Mouse (Mus musculus): Measurements from ENCODE around the gene Rbm20. TPM values are rescaled to one million over a fixed set of nuclear protein-coding genes. Genes with fewer than 3 reads are reported as not detected.

Rbm20 gene
- polyA plus RNA-seq, 1 experiment from 2014 or later, result 1.4 TPM

DNA sequence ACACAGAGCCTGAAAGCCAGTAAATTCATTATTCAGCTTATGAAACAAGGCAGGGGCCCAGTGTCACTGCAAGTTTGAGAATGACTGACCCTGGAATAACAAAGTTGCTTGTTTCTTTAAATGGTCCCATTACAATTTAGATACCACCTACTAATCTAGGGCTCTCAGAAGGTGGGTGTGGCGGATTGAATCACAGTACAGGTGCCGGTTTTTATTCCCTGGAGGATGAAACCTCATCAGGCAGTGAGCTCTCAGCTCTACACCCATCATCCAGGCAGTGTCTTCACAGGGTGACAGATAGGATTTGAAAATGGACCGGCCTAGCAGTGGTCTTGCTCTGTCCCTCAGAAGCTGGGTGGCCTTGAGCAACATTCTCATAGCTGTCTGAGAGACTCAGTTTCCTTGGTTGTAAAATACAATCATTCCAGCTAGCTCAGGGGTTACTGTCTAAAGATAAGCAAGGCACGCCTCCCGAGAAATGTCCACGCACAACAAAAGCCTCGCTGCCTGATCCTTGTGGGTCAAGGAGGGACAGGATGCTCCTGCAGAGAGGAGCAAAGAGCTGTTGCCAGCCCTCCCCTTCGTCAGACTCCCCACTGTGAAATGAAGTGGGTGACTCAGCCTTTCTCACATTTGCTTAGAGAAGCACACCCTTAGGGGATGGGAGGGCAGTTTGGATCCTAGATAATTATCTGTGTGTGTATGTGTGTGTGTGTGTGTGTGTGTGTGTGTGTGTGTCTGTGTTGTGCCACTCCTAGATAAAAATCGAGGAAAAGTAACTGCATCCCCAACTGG lies 2.8 kb upstream of the Rbm20 start:
- Histone ChIP-seq H3K4me2 (replicated peaks) (no peak overlapping the region), H3K4me1 (replicated peaks) (peaks cover 30% of the 10 kb centered on the region), H3K4me3 (replicated peaks) (no peak overlapping the region), H3K9ac (replicated peaks) (no peak overlapping the region), H3K27me3 (peaks cover 77% of the 10 kb centered on the region), H3K27ac (no peak overlapping the region), H3K9me3 (no peaks in the 10 kb centered on the region), H3K36me3 (no peaks in the 10 kb centered on the region)
- no peak for ATAC-seq
- 35% methylated on average over 9 of the region's 9 CpGs for WGBS

DNA sequence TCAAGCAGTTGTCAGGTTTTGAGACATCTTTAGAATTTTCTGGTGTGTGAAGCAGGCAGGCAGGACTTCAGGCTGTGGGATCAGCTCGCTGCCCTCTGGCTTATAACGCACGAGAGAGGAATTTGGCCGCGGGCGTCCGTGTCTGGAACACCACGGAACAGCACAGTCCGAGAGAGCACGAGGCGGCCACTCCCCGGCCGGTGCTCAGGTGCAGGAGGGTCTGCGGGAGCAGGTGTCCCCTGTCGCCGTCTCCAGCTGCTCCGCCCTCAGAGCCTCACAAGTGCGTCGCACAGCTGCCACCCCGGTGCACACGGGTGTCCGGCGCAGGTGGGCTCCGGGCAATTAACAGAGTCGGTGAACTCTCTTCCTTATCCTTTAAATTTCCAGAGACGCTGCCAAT lies 878 bp upstream of the Rbm20 start:
- Histone ChIP-seq H3K4me1 (replicated peaks) (peaks cover 18% of the 10 kb centered on the region), H3K4me3 (replicated peaks) (peak overlapping the region; percentile 69), H3K36me3 (no peaks in the 10 kb centered on the region), H3K9ac (replicated peaks) (peak overlapping the region; percentile 76; the same call in 1 of the 2 replicates), H3K27me3 (peaks cover 80% of the 10 kb centered on the region), H3K9me3 (no peaks in the 10 kb centered on the region), H3K27ac (no peak overlapping the region), H3K4me2 (replicated peaks) (peak overlapping the region; percentile 100)
- WGBS, result under 1% methylated on average over 26 of the region's 26 CpGs
- peak; percentile 74; the same call in 1 of the 2 replicates for ATAC-seq

DNA sequence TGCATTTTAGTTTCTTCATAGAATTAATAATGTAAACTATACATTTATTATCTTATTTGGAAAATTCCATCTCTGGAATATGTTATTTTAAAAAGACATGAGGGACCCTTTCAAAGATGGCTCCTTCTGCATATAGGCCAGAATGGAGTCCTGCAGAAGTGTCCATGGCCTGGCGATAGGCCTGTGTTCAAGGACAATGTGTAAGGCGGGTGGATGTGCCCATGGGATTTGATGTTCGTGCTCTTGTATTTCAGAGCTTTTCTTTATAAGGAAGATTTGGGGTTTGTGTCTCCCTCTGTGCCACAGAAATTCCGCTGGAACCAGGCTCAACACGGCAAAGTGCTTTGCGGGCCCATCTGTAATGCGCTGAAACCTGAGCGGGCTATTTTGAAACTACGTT lies 2.1 kb downstream of the Rbm20 start:
- H3K27ac ChIP-seq, result no peak overlapping the region
- WGBS, result 94% methylated on average over 9 of the region's 9 CpGs
- ATAC-seq, result no peak
- H3K4me3 ChIP-seq (replicated peaks), result no peak overlapping the region
- no peaks in the 10 kb centered on the region for H3K36me3 ChIP-seq
- H3K4me2 ChIP-seq (replicated peaks), result no peak overlapping the region
- peaks cover 65% of the 10 kb centered on the region for H3K27me3 ChIP-seq
- H3K4me1 ChIP-seq (replicated peaks), result peaks cover 21% of the 10 kb centered on the region
- no peak overlapping the region for H3K9ac ChIP-seq (replicated peaks)
- H3K9me3 ChIP-seq, result no peaks in the 10 kb centered on the region

DNA sequence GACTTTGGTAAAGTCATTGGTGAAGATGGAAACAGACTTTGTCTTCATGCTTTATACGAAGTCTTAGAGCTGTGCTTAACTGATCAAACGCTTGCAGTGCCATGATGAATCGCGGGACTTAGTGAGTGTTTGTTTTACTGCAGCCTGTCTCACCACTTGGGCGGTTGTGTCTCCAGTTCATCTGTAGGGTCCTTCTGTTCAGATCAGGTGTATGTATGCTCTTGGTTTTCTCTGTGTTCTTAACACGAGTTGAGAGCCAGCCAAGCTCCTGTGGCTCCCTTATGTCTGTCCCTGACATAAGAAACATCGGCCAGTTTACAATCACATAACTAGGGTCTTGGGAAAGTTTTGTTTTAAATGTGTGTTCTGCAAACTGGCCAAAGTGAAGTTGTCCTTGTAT lies 2.9 kb downstream of the Rbm20 start:
- Histone ChIP-seq H3K4me1 (replicated peaks) (peaks cover 21% of the 10 kb centered on the region), H3K4me2 (replicated peaks) (no peak overlapping the region), H3K36me3 (no peaks in the 10 kb centered on the region), H3K9ac (replicated peaks) (no peak overlapping the region), H3K27ac (no peak overlapping the region), H3K27me3 (peaks cover 57% of the 10 kb centered on the region), H3K9me3 (no peaks in the 10 kb centered on the region), H3K4me3 (replicated peaks) (no peak overlapping the region)
- ATAC-seq, result no peak
- 83% methylated on average over 7 of the region's 7 CpGs for WGBS

DNA sequence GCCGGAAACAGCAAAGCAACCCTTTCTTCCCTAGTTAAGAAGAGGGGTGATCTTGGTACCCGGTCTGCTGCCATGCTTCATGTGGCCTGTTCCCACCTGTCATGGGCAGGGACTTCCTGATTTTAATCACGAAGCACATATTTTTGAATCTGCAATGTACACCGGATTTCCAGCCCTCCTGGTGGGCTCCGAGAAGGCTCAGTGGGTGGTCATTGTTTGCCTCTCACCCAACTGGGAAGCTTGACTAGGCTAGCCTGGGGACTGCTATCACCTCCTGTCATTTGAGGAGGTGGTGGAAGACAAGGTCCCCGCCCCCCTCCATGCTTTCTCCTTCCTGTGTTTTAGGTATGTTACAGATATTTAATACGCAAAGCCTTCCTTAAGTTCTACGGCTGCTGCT lies 5.3 kb downstream of the Rbm20 start:
- ATAC-seq, result no peak
- 42% methylated on average over 8 of the region's 8 CpGs for WGBS
- Histone ChIP-seq H3K9me3 (no peaks in the 10 kb centered on the region), H3K36me3 (no peaks in the 10 kb centered on the region), H3K4me1 (replicated peaks) (peaks cover 6% of the 10 kb centered on the region), H3K27ac (no peak overlapping the region), H3K9ac (replicated peaks) (no peak overlapping the region), H3K4me3 (replicated peaks) (no peak overlapping the region), H3K27me3 (peaks cover 33% of the 10 kb centered on the region), H3K4me2 (replicated peaks) (no peak overlapping the region)

DNA sequence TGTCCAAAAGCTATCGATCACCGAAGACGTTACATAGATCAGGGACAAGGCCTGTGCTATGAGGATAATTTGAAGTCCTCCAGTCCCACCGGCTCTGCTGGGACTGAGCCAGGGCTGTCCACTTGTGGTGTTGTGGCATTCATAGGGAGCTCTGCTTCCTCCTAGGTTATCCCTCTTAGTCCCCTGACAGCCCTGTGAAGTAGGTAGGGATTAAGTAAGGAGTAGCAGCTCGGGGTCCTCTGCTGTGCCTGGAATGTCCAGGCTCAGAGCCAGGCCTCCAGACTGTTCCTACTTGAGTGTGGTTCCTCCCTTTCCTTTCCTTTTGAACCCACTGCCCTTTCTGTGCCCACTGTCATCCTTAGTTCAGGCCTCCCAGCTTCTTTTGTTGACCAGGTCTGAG lies 10.5 kb downstream of the Rbm20 start:
- ATAC-seq, result no peak

DNA sequence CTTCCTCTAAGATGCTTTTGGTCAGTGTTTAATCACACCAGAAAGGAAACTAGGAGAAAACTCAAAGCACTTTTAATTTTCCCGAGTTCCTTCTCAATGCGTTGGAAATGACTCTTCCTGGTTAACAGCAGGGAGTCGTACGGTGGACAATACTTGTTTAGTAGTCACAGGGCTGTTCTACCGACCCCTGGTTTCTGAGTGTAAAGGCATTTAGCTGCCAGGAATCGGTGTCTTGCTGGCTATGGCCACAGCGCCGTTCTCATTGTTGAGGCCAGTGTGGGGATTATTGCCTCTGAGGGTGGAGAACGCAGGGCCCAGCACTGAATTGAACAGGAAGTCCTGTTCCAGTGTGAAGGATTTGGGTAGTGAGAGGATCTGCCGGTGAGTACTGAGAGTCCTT lies 13.7 kb downstream of the Rbm20 start:
- no peaks in the 10 kb centered on the region for H3K4me1 ChIP-seq (replicated peaks)
- no peaks in the 10 kb centered on the region for H3K27me3 ChIP-seq
- ATAC-seq, result no peak
- 61% methylated on average over 10 of the region's 10 CpGs for whole genome bisulfite sequencing
- H3K9ac ChIP-seq (replicated peaks), result no peak overlapping the region
- no peak overlapping the region for H3K4me2 ChIP-seq (replicated peaks)
- no peaks in the 10 kb centered on the region for H3K9me3 ChIP-seq
- H3K27ac ChIP-seq, result no peak overlapping the region
- H3K4me3 ChIP-seq (replicated peaks), result no peak overlapping the region
- no peaks in the 10 kb centered on the region for H3K36me3 ChIP-seq

More for the DNA sequence above, 10.5 kb downstream of the Rbm20 start:
- WGBS, result 92% methylated on average over 5 of the region's 5 CpGs
- H3K27ac ChIP-seq, result no peak overlapping the region
- no peaks in the 10 kb centered on the region for H3K4me1 ChIP-seq (replicated peaks)
- no peak overlapping the region for H3K9ac ChIP-seq (replicated peaks)
- no peak overlapping the region for H3K4me3 ChIP-seq (replicated peaks)
- H3K9me3 ChIP-seq, result no peaks in the 10 kb centered on the region
- no peak overlapping the region for H3K4me2 ChIP-seq (replicated peaks)
- no peaks in the 10 kb centered on the region for H3K36me3 ChIP-seq
- peaks cover 4% of the 10 kb centered on the region; the same call in 1 of the 2 replicates for H3K27me3 ChIP-seq

DNA sequence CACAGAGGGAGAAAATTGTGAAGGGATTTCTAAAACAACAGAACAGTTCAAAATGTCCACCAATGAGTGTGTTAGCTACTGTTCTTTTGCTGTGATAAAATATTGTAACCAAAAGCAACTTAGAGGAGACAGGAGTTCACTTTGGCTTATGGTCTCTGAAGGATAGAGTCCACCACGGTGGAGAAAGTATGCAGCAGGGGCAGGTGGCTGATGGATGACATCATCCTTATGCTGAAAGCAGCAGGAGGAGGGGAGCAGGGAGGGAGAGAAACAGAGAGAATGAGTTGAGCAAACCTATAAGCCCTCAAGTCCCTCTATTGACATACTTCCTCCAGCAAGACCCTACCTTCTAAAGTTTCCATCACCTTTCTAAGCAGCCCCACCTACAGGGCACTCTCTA lies 16.9 kb downstream of the Rbm20 start:
- WGBS, result 50% methylated on average over 1 of the region's 1 CpGs
- Histone ChIP-seq H3K4me1 (replicated peaks) (peaks cover 19% of the 10 kb centered on the region), H3K4me3 (replicated peaks) (no peak overlapping the region), H3K4me2 (replicated peaks) (no peak overlapping the region), H3K27me3 (no peaks in the 10 kb centered on the region; the same call in 1 of the 2 replicates), H3K9me3 (no peaks in the 10 kb centered on the region), H3K9ac (replicated peaks) (no peak overlapping the region), H3K27ac (no peak overlapping the region), H3K36me3 (no peaks in the 10 kb centered on the region)
- no peak for ATAC-seq

DNA sequence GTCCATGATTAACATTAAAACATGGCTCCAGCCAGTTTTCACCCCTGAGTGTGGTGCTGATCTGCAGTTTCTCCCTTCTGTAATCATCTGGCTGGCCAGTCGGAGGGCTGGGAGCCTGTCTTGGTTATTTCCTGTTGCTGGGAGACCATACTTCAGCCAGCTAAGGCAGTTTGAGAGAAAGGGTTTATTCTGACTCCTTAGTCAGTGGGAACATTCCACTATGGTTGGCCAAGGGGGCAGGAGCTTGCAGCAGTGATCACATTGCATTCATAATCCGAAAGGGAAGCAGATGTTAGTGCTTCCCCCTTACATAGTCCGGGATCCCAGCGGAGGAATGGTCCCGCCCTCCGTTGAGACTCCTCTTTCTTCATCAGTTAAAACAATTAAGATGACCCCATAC lies 19.0 kb downstream of the Rbm20 start:
- H3K4me1 ChIP-seq (replicated peaks), result peaks cover 31% of the 10 kb centered on the region
- no peak overlapping the region for H3K27ac ChIP-seq
- no peaks in the 10 kb centered on the region; the same call in 1 of the 2 replicates for H3K27me3 ChIP-seq
- no peaks in the 10 kb centered on the region for H3K36me3 ChIP-seq
- no peak overlapping the region for H3K9ac ChIP-seq (replicated peaks)
- no peaks in the 10 kb centered on the region for H3K9me3 ChIP-seq
- no peak overlapping the region for H3K4me2 ChIP-seq (replicated peaks)
- ATAC-seq, result no peak
- 68% methylated on average over 6 of the region's 6 CpGs for WGBS
- H3K4me3 ChIP-seq (replicated peaks), result no peak overlapping the region

DNA sequence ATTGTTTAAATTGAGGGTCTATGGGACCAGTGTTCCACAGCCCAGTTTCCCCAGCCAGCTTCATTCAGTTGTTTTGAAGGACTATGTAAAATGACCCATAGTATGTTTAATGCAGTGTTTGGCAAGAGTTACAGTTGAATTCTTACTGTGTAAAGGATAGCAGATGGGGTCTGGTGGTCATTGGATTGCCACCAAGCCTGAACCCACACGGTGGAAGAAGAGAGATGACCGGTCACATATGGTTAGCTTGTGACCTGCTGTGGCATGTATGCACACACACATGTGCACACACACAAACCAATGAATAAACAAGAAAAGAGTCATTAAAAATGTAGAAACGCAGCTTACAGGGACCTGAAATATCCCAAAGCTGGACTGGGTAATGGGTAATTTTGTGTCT lies 19.5 kb downstream of the Rbm20 start:
- 88% methylated on average over 3 of the region's 3 CpGs for WGBS
- ATAC-seq, result no peak
- H3K4me3 ChIP-seq (replicated peaks), result no peak overlapping the region

DNA sequence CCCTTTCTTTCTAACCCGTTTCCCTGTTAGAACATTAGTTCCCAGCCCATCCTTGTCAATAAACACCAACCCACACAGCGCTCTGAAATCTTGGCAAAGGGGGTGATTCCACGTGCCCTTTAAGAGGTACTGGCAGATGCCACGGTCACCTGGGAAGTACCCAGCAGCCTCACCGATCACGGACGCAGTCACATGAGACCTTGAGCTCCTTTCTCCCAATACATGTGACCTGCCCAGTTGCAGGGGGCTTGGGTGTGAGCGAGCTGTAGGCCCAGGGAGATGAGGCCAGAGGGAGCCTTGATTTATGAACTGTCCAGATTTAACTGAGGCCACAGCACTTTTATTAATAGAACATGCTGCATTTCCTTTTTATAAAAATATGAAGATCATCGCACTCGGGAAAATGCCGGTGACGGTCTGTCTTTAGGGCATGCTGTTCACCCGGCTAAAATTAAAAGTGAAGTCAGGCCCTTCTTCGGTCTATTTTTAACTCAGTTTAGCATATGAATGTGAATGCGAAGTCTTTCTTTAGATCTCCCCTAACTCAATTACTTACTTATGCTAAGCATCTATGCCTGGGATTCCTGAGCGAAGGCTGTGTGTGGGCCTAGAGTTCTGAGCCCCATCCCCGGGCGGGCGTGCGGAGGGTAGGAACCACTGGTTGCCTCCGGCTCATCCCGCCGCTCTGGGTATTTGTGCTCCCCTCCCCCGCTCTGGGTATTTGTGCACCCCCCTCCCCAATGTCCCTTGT lies 20.4 kb downstream of the Rbm20 start:
- 28% methylated on average over 24 of the region's 24 CpGs for WGBS
- H3K4me2 ChIP-seq (replicated peaks), result 0 out of 2 replicates have a peak overlapping the region, but pooled peaks have one; percentile 3
- no peaks in the 10 kb centered on the region; the same call in 1 of the 2 replicates for H3K27me3 ChIP-seq
- H3K36me3 ChIP-seq, result no peaks in the 10 kb centered on the region
- no peaks in the 10 kb centered on the region for H3K9me3 ChIP-seq
- ATAC-seq, result peak; percentile 50; the same call in 1 of the 2 replicates
- peaks cover 31% of the 10 kb centered on the region for H3K4me1 ChIP-seq (replicated peaks)
- no peak overlapping the region for H3K27ac ChIP-seq
- no peak overlapping the region for H3K4me3 ChIP-seq (replicated peaks)
- no peak overlapping the region for H3K9ac ChIP-seq (replicated peaks)

More for the DNA sequence above, 19.5 kb downstream of the Rbm20 start:
- no peaks in the 10 kb centered on the region; the same call in 1 of the 2 replicates for H3K27me3 ChIP-seq
- H3K27ac ChIP-seq, result no peak overlapping the region
- peaks cover 31% of the 10 kb centered on the region for H3K4me1 ChIP-seq (replicated peaks)
- H3K9me3 ChIP-seq, result no peaks in the 10 kb centered on the region
- no peak overlapping the region for H3K4me2 ChIP-seq (replicated peaks)
- H3K36me3 ChIP-seq, result no peaks in the 10 kb centered on the region
- no peak overlapping the region for H3K9ac ChIP-seq (replicated peaks)

DNA sequence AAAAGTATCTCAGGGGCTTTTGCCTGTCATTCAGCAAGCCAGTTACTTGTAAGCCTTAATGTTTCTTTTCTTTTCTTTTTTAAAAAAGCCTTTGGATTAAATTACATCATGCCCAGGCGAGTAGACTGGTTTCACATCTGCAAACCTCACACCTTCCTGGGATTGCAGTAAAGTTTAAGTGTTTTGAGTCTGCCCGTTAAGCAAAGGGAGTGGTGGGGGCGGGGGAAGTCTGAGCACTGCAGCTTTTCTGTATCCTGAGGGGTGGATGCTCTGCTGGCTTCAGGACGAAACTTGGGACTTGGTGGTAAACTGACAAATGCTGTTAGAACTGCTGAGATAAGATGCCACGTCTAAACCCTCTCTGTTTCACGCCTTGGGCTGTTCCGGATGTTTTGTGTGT lies 22.6 kb downstream of the Rbm20 start:
- Histone ChIP-seq H3K4me1 (replicated peaks) (peaks cover 34% of the 10 kb centered on the region), H3K27ac (no peak overlapping the region), H3K4me2 (replicated peaks) (no peak overlapping the region), H3K36me3 (no peaks in the 10 kb centered on the region), H3K4me3 (replicated peaks) (no peak overlapping the region), H3K9me3 (no peaks in the 10 kb centered on the region), H3K27me3 (peaks cover 3% of the 10 kb centered on the region; the same call in 1 of the 2 replicates), H3K9ac (replicated peaks) (0 out of 2 replicates have a peak overlapping the region, but pooled peaks have one; percentile 19)
- WGBS, result 31% methylated on average over 7 of the region's 7 CpGs
- no peak for ATAC-seq

Data from midbrain, embryonic 13.5 days (tissue).